Mouse (Mus musculus) frontal cortex, postnatal 10 days (tissue): ENCODE data around the gene H2-M10.6.
"Not testable (repeated sequence)": the region's sequence is repeated elsewhere in the genome, so short reads cannot be mapped to it uniquely, and the experiment has no call there.

ENCODE experiments used
- DNase-seq, 2 experiments: peaks; one replicate each; pipeline ENCODE4 v3.0.0; 2022; ENCODE audit warnings: low spot score in 2 of 2, mixed read lengths in 1 of 2

H2-M10.6 gene

DNA sequence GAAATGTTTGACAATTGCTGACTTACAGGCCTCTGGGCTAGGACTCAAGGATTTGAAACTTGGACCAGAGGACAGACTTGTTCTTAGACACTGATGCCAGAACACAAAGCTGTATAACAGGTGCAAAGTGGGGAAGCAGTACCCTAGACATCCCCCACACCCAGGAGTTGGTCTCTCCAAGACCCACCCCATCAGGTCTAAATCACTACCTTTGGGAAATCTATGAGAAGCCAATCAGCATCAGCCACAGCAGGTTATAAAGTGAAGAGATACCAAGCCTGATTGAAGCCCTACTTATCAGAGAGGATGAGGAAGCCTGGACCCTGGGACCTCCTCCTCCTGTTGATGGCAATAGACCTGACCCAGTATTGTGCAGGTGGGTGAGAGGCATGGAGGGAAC lies at the start of gene H2-M10.6:
Gene H2-M10.6 (plus strand): TSS at position 301 of the 400 bp plus-strand sequence.
- DNase-seq = no peak

DNA sequence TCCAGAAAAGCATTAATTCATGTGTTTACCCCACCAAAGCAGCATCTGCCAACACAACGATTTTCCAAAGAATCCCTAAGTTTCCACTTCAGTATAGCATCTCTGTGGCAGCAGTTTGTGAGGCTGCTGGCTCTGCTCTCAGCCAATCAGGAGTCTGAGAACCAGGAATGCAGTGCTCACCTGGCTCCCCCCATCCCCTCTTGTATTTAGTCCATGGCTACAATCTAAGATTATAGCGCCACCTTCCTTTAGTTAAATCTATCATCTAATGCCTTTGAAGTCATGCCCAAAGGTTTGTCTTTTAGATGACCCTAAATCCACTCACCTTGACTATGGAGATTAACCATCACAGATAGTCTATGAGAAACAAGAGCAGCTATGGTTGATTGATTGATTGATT lies 48.2 kb upstream of the H2-M10.6 start:
- DNase-seq = no peak

DNA sequence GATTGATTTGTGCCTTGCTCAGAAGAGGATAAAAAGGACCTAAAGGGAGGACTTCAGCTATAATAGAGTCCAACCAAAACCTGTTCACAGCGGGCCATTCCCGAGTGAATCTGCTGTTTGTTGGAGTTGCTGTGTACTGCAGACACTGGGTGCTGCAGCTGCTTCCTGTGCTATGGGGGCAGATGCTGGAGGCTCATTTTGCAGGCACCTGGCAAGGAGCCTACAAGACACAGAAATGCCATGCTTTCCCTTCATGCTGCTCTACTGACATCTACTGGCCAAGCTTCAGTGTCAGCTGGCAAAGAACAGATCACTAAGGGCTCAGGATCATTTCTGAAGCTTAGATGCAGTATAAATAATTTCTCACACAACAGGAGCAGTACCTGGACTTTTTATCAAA lies 47.7 kb upstream of the H2-M10.6 start:
- peak; percentile 14 to 39 for DNase-seq

DNA sequence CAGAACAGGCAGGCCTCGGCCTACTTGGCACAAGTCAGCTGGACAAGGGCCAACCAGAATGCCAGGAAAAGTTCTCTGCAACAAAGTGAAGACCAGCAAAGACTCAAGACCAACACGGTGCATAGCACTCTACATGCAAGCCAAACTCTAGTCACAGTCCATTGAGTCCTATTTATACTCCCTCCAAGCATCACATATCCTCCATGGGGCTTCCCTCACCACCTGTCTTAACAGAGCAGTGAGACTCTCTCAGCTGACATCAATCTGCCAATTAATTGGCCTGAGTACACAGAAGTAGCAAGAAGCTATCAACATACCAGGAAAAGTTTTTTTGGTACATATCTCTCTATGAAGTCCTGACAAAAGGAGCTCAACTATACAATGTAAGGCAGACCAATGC lies 46.6 kb upstream of the H2-M10.6 start:
- DNase-seq = not testable (repeated sequence)

DNA sequence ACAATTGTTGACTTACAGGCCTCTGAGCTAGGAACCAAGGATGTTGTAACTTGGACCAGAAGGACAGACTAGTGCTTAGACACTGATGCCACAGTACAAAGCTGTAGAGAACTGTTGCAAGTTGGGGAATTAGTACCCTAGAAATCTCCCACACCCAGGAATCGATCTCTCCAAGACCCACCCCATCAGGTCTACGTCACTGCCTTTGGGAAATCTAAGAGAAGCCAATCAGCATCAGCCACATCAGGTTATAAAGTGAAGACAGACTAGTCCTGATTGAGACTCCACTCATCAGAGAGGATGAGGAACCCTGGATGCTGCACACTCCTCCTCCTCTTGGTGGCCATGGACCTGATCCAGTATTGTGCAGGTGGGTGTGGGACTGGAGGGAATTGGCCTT lies 39.4 kb upstream of the H2-M10.6 start, which contains the start of gene H2-M10.5:
Gene H2-M10.5 (plus strand): TSS at position 301 of the 400 bp plus-strand sequence.
- not testable (repeated sequence) for DNase-seq

DNA sequence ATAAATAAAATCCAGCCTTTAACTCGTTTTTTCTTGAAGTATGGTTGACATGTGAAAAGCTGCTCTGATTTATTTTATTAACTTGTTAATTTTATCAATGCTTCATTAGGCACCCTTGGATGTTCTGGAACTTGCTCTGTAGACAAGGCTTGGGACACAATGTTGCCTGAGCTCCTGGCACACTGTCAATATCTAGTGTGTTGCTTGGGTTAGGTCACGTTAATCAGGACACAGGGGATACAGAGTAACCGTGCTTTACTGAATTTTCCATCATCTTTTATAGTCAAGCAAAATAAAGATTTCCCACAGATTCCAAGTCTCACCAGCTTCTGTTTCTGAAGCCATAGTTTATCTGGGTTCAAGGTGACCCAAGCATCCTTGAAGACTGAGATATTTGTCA lies 30.4 kb upstream of the H2-M10.6 start:
- DNase-seq = no peak

DNA sequence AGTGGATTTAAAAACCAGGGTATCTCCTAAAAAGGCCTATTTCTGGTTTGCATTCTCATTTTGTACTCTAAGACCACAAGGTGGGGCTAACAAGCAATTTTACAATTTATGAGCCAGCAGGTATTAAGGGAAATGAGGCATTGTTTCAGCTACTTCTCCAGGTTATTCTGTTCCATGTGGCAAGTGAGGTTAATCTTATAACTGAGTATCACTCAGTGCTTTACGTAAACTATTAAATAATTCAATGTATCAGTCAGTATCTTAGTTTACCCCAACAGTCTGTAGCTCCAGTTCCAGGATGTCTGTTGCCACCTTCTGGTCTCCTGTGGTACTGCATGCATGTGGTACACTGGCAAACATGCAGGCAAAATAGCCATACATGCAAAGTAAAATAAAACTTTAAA lies 25.5 kb upstream of the H2-M10.6 start:
- DNase-seq = peak in 1 of 2 experiments; percentile 26

DNA sequence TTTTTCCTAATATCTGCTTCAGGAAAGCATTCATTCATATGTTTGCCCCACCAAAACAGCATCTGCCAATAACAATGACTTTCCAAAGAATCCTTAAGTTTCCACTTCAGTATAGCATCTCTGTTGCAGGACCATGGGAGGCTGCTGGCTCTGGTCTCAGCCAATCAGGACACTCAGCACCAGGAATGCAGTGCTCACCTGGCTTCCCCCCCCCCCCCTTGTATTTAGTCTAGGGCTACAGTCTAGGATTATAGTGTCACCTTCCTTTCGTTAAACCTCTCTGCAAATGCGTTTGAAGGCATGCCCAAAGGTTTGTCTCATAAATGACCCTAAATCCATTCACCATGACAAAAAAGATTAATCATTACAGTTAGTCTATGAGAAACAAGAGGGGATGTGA lies 23.6 kb upstream of the H2-M10.6 start:
- DNase-seq = no peak

DNA sequence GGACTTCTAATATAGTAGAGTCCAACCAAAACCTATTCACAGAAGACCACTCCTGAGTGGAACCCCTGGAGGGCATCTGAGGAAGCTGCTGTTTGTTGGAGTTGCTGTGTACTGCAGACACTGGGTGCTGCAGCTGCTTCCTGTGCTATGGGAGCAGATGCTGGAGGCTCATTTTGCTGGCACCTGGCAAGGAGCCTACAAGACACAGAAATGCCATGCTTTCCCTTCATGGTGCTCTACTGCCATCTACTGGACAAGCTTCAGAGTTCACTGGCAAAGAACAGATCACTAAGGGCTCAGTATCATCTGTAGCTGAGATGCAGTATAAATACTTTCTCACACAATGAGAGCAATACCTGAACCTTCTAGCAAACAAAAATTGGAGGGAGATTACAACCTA lies 23.2 kb upstream of the H2-M10.6 start:
- DNase-seq = peak; percentile 69 to 73

DNA sequence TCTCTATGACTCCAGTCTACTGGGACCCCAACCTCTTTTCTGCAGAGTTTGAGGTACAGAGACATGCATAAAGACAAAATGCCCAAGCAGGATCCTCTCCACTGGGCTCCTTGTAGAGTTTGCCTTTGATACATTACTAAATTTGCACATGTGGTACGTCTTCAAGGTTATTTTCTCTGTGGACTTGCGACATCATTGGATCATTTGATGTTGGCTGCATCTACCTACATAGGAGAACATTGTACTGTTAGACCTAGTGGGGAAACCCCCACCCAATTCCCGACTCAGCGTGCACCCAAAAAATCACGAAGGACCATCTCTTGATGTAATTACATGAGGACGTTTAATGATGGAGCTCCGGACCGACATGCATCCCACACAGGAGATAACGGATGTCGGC lies 12.5 kb upstream of the H2-M10.6 start:
- no peak for DNase-seq

DNA sequence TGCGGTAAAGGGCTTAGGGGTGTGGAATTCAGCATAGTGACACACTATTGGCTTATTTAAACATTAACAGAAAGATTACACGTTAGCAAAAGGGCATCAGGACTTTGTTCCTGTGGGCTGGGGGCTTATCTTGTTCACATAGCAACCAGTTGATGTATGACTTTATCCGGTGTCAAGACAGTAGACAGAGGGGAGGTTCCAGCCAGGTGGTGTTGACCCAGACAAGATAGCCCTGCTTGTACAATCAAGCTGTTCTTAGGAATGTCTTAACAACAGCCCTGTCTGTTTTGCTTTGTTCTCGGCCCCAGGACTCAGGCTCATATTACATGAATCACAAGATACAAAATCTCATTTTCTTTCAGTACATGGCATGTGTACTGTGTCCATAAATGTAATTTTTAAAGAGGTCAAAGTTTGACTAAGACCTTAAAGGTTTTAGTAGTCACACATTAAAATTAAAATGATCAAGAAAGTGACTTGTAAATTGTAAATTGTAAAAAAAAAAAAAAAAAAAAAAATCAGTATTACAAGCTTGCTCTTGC lies 12.0 kb upstream of the H2-M10.6 start:
- DNase-seq = not testable (repeated sequence)

DNA sequence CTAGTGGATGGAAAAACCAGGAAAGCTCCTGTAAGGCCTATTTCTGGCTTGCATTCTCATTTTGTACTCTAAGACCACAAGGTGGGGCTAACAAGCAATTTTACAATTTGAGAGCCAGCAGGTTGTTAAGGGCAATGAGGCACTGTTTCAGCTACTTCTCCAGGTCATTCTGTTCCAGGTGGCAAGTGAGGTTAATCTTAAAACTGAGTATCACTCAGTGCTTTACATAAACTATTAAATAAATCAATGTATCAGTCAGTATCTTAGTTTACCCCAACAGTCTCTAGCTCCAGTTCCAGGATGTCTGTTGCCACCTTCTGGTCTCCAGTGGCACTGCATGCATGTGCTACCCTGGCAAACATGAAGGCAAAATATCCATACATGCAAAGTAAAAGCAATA lies 12.0 kb downstream of the H2-M10.6 start:
- DNase-seq = peak in 1 of 2 experiments; percentile 44

DNA sequence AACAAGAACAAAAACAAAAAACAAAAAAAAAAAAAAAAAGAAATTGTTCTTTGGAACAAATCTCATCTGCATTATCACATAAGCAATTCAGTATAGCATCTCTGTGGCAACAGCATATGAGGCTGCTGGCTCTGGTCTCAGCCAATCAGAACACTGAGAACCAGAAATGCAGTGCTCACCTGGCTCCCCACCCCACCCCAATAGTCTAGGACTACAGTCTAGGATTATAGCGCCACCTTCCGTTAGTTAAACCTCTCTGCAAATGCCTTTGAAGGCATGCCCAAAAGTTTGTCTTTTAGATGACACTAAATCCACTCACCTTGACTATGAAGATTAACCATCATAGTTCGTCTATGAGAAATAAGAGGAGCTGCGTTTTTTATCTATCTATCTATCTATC lies 13.6 kb downstream of the H2-M10.6 start:
- no peak for DNase-seq

DNA sequence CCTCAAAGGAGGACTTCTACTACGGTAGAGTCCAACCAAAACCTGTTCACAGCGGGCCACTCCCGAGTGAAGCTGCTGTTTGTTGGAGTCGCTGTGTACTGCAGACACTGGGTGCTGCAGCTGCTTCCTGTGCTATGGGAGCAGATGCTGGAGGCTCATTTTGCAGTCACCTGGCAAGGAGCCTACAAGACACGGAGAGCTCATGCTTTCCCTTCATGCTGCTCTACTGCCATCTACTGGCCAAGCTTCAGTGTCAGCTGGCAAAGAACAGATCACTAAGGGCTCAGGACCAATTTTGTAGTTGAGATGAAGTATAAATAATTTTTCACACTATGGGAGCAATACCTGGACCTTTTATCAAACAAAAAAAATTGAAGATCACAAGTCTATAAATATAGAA lies 14.0 kb downstream of the H2-M10.6 start:
- peak; percentile 78 to 82 for DNase-seq

DNA sequence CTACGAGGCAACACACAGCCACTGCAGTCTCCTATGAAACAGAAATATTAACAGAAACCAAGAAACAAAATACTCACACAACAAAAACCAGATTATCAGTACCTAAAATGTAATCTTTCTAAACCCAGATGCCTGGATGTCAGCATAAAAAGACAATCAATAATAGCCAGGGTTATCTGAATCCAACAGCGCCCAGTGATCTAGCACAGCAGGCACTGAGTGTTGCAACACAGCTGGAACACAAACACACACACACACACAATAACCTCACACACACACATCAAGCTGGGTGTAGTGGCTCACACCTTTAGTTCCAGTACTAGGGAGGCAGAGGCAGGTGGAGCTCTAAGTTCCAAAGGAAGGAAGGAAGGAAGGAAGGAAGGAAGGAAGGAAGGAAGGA lies 16.5 kb downstream of the H2-M10.6 start:
- no peak for DNase-seq

DNA sequence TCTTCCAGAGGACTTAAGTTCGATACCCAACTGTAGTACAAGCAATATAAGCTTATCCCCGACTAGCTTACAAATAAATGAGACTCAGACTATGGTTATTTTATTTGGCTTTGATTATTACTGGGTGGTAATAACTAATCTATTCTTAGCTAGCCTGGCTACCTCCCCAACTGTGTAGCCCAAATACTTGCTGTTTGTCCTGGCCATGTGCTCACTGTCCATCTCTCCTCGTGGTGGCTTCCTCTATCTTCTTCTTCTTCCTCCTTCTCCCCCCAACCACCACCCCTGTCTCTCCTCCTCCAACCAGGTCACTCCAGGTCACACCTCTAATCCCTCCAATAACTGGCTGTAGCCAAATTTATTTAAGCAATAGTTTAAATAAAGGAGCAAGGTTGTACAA lies 18.5 kb downstream of the H2-M10.6 start:
- DNase-seq = no peak

DNA sequence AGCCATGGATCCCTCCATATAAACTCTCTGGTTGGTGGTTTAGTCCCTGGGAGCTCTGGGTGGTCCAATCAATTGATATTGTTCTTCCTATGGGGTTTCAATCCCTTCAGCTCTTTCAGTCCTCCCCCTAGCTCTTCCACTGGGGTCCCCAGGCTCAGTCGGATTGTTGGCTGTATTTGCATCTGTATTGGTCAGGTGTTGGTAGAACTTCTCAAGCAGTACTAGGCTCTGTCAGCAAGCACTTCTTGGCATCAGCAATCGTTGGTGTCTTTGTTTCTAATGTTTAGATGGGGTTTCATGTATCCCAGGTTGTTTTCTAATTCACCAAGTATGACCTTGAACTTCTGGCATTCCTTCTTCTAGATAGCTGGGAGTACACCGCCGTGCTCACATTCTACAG lies 20.7 kb downstream of the H2-M10.6 start:
- no peak for DNase-seq

DNA sequence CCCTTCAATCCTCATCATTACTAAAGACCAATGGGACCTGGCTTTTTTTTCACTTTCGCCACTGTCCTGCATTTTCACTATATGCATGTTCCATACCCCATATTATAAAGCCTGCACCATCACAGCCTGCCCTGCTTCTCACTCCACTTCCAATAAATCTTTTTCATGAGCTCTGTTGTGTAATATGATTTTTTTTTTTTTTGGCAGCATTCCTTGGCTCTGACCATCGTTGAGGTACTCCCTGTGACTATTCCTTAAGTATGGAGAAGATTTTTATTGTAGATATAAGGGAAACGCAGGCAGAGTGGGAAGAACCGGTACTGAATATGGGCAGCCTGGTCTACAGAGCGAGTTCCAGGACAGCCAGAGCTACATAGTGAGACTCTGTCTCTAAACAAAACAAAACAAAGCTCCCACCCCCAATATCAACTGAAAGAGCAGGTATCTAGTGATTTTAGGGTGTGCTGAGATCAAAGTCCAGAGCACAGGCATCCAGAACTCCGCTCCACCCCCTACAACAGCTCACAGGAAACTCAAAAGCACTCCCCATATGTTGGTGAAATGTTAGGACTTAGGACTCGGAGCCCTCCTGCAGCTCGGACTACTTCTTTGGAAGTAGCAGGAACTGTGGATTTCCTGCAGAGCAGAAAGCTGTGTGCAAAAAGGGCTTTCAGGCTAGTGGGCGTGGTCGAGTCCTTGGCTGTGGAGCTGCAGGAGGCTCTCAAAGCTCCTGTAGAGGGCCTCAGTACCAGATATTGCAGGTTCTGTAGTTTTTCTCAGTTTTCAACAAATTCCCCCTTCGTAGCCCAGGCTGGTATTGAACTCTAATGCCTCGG lies 23.8 kb downstream of the H2-M10.6 start:
- DNase-seq = peak; percentile 41 to 52

DNA sequence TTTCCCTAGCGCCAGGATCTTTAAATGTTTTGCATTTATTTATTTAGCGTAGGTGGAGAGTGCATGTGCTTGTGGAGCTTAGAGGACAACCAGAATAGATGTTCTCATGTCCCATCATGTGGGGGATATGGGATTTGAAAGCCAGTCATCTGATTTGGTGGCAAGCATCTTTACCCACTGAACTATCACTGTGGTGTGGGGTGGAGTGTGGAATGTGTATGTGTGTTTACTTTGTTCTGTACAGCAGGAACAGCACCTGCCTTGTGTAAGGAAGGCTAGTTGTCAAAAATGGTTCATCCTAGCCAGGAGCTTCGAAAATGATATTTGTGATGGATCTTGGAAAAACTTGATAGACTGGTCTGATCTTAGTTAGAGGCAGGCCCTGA lies 24.4 kb downstream of the H2-M10.6 start:
- DNase-seq = no peak

DNA sequence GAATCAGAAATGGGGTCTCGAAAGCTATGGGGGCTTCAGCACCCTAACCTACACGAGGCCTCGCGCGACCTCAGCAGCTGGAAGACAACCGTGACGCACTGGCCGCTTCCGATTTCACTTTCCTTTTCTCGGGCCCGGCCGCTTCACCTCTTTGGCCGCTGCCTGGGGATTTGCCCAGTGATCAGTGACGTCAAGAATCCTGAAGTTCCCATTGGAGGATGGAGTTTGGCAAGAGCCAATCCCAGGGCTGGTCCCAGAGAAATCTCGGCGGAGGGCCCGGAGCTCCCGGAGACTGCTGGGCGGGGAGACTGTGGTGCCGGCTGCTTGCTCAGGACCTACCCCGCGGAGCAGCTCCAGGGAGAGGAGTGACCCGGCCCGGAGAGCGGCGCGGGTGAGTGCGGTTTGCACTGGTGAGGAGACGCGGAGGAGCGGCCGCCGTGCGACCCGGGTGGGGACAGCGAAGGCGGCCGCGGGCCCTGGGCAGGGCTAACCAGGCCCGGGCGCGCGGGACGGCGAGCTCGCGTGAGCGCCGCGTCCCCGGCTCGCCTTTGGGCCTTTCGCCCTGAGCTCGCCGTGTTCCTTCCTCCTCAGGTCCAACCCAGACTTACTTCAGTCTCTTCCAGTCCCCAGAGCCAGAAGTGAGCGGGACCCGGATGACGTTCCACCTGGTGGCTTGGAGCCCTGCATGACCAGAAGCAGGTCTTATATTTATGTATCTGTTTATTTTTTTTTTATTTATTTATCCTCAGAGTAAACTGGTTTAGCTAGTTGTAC lies 25.1 kb downstream of the H2-M10.6 start, which contains the start of gene Trim26:
Gene Trim26 (plus strand): TSS at position 261 of the 774 bp plus-strand sequence.
- peak; percentile 91 to 96 for DNase-seq

DNA sequence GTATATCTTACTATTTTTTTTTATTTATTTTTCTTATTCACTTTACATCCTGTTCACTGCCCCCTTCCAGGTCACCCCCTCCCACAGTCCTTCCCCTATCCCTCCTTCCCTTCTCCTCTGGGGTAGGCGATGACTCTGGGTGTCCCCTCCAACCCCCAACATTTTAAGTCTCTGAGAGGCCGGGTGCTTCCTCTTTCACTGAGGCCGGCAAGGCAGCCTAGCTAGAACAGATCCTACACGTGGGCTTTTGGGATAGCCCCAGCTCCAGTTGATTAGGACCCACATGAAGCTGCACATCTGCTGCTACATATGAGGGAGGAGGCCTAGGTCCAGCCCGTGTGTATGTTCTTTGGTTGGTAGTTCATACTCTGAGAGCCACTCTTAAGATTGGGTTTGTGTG lies 27.0 kb downstream of the H2-M10.6 start:
- DNase-seq = no peak

DNA sequence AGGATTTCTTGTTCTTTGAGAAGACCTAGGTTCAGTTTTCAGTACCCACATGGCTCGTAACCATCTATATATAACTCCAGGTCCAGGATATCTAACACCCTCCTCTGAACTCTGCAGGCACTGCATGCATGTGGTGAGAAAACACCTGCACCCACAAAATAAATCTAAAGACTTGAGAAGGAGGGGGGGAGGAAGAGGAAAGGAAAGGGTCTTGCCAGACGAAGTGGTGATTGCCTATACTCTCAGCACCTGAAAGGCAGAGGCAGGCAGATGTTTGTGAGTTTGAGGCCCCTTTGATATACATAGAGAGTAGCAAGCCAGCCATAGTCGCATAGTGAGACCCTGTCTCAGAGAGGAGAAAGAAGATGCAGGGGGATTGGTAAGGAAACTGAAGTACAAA lies 28.0 kb downstream of the H2-M10.6 start:
- no peak for DNase-seq
